ENCODE assay signal across 16 mouse cellular contexts in the genomic region with DNA sequence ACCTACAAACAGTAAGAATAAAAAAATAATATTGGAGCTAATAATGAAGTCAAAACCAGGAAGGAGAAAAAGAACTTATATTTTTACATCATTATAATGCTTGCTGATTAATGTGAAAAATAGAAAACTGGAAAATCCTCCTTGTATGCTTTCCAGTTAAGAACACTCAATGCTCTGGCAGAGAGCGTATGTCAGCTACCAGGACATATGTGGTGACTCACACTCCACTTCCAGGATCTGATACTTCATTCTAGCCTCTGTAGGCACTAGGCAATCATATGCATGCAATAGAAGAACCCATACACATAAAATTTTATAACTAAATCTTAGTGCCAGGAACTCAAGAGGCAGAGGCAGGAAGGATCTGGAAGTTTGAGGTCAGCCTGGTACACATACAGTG.
"Had no signal": no experiment of that assay in that cellular context is flagged by ENCODE, and none has a peak within 500 bp of the region (broad histone marks: within the 10 kb centered on the region; RNA-seq: fewer than 3 reads in every experiment).

No protein-coding gene starts in this region.

- H3K4me3 ChIP-seq: left cerebral cortex, adult 2 months; liver, embryonic 13.5 days; midbrain, embryonic 15.5 days; neural tube, embryonic 12.5 days; neural tube, embryonic 15.5 days had no signal

- H3K9ac ChIP-seq: liver, embryonic 13.5 days; lung, embryonic 14.5 days; midbrain, embryonic 15.5 days; neural tube, embryonic 12.5 days; neural tube, embryonic 15.5 days had no signal

- ATAC-seq: intestine, embryonic 16.5 days; midbrain, embryonic 15.5 days had no signal

- H3K27me3 ChIP-seq: liver, embryonic 13.5 days; midbrain, embryonic 15.5 days; neural tube, embryonic 12.5 days; neural tube, embryonic 15.5 days had no signal

- H3K9me3 ChIP-seq: liver, embryonic 13.5 days; midbrain, embryonic 15.5 days; neural tube, embryonic 12.5 days; neural tube, embryonic 15.5 days had no signal

- H3K4me1 ChIP-seq: liver, embryonic 13.5 days; midbrain, embryonic 15.5 days; neural tube, embryonic 12.5 days; neural tube, embryonic 15.5 days had no signal

- DNase-seq: kidney, adult 18-20 months; kidney, adult 9 months; kidney, postnatal 14 days; kidney, postnatal 4 days; layer of hippocampus, adult 9-11 months; liver, embryonic 13.5 days; lung, embryonic 14.5 days; lung, postnatal 10 days; lung, postnatal 36 days; thymus, postnatal 25 days had no signal

- H3K27ac ChIP-seq: left cerebral cortex, adult 2 months; liver, embryonic 13.5 days; midbrain, embryonic 15.5 days; neural tube, embryonic 12.5 days; neural tube, embryonic 15.5 days; stomach, postnatal 0 days had no signal
